Mouse (Mus musculus) cortical plate, adult 2 months (tissue): Measurements from ENCODE around the gene Best1. TPM values are rescaled to one million over a fixed set of nuclear protein-coding genes. Genes with fewer than 3 reads are reported as not detected.

Experiments used
- H3K27ac ChIP-seq: fragments of 200-500 bp; 2 replicates; pipeline ENCODE4 v1.5.1; 2012; ENCODE audit warnings: low read length, control low read depth, inconsistent platforms; ENCODE audit not compliant: insufficient read depth
- H3K4me1 ChIP-seq: fragments of 200-500 bp; 2 replicates; pipeline ENCODE4 v1.6.1; 2011; ENCODE audit warnings: low read length; ENCODE audit not compliant: control insufficient read depth, insufficient read depth
- H3K4me3 ChIP-seq: fragments of 200-500 bp; 2 replicates; pipeline ENCODE4 v1.5.1; 2011; ENCODE audit warnings: mild to moderate bottlenecking, low read length, control low read depth; ENCODE audit not compliant: insufficient read depth
- CTCF ChIP-seq: fragments of 200-500 bp; IDR thresholded peaks from 2 replicates; pipeline ENCODE4 v1.5.1; 2011; ENCODE audit warnings: mild to moderate bottlenecking, control low read depth, low read length; ENCODE audit not compliant: insufficient read depth; ENCODE audit errors: extremely low read depth
- POLR2A ChIP-seq: fragments of 200-500 bp; IDR thresholded peaks from 2 replicates; pipeline ENCODE4 v1.6.1; 2011; ENCODE audit warnings: mild to moderate bottlenecking, low read length, control low read depth; ENCODE audit not compliant: insufficient read depth; ENCODE audit errors: extremely low read depth
- polyA plus RNA-seq: library from polyadenylated mRNA; depleted of rRNA; stranded (reverse); fragments of >200 nt; gene quantifications from 2 replicates; pipeline ENCODE4 v1.2.3, GENCODE M21; 2012

Best1 gene
- polyA plus RNA-seq, 1 experiment, result 0.98 TPM

DNA sequence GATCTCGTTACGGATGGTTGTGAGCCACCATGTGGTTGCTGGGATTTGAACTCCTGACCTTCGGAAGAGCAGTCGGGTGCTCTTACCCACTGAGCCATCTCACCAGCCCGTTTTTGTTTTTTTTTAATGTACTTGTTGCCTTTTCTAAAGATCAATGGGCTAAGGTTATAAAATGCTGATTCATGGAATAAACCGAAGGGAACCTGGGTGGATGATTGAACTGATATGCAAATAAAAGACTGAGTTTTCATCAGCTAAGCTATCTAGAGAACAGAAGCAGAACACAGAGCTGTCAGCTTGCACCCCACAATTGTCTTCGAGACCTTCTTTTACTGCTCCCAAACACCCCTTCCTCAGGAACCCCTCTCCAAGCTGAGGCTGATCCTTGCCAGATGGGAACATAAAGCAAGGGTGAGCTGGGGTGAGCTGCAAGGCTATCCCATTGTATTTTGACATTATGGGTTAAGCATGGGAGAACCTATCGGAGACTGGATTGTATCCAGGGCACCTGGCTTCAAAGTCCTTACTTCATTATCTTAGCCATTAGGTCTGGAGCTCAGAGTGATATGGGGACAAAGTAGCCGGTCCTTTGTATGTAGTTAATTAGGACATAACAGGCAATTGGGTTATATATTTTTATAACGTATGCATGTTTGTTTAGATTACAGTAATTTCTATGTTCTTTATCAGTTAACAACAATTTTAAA lies 33.2 kb downstream of the Best1 start:
- peaks cover 16% of the 10 kb centered on the region for H3K4me1 ChIP-seq
- TF ChIP-seq CTCF, result no peak
- no peak for TF ChIP-seq POLR2A
- no peak overlapping the region for H3K4me3 ChIP-seq

DNA sequence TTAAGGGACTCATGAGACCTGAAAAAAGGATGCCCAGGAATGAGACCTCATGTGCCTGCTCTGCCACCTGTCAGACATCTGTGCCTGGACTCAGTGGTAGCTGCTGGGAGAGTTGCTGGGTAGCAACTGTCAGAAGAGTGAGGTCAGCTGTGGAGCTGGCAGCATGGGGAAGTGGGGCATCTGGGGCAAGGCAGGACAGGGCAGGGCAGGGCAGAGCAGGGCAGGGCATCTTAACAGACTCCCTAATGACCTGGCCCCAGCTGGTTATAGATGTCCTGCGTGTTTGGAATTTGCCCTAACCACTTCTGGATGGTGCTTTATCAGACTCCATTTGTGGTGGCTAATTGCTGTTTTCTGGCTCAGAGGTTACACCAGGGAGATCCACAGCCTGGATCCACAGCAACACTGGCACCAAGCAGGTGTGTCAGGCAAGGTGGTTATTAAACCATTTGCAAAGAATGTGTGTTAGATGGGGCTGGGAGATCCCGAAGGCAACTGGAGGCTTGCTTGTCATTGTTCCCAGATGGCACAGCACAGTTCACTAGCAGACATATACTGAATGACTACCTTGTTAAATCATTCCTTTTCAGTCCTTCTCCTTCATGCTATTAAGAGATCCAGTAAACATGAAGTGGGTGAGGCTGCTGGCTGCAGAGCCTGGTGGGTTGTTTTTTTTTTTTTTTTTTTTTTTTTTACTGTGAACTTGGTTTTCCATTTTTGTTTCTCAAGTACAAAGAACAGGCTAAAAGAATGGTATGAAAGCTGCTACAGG lies 35.2 kb downstream of the Best1 start:
- Histone ChIP-seq H3K4me1 (peaks cover 16% of the 10 kb centered on the region), H3K4me3 (no peak overlapping the region), H3K27ac (no peak overlapping the region)
- no peak for TF ChIP-seq CTCF
- TF ChIP-seq POLR2A, result 0 out of 2 replicates have a peak, but pooled peaks have one; percentile 12

More for the DNA sequence above, 33.2 kb downstream of the Best1 start:
- no peak overlapping the region for H3K27ac ChIP-seq

DNA sequence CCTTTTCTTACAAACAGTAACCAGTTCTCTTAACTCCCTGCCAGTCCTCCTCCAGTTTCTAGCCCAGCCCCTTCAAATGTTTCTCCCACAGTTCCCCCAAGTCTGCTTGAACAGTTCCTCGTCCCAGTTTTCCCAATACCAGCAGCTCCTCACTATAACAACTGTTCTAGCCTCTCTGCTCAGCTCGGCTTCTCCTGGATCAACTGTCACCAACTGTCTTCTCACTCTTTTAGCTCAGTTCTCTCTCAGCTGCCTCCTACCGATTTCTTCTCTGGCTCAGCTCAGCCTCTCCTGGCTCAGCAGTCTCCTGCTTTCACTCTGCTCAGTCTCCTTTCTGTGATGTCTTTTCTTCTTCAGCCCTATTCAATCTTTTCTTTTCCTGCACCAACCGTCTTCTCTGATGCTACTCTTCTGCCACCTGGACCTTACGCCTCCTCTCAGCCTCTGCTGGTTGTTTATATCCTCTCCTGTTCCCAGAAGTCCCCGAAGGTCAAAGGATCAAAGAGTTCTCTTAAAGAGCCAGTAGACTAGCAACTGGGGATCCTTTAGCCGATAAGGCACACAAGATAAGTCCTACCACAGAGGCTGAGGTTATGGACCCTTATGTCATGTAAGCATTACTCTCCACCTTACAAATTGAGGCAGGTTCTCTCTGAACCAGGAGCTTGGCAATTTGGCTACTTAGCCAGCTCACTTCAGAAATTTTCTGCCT lies 37.1 kb downstream of the Best1 start:
- Histone ChIP-seq H3K27ac (peak overlapping the region; percentile 74), H3K4me1 (peaks cover 16% of the 10 kb centered on the region), H3K4me3 (no peak overlapping the region)
- TF ChIP-seq POLR2A (0 out of 2 replicates have a peak, but pooled peaks have one; percentile 21), CTCF (no peak)

DNA sequence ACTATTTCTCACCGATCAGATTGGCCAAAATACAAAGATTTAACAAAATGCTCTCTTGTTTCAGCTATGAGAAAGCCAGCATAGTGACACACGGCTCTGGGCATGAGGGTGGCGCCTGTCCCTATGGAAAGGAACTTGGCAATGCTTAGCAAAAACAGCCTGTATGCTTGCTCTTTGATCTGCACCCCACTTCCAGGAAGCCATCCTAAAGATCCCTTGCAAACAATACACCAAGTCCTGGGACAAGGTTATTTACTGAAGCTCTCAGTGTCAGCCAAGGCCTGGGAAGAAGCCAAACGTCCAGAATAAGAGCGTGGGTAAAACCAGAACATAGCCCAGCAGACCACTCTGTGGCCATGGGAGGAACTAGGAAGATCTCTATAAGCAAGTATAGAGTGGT lies 40.7 kb downstream of the Best1 start:
- no peak overlapping the region for H3K27ac ChIP-seq
- peaks cover 10% of the 10 kb centered on the region for H3K4me1 ChIP-seq
- H3K4me3 ChIP-seq, result no peak overlapping the region
- no peak for TF ChIP-seq CTCF
- TF ChIP-seq POLR2A, result no peak

DNA sequence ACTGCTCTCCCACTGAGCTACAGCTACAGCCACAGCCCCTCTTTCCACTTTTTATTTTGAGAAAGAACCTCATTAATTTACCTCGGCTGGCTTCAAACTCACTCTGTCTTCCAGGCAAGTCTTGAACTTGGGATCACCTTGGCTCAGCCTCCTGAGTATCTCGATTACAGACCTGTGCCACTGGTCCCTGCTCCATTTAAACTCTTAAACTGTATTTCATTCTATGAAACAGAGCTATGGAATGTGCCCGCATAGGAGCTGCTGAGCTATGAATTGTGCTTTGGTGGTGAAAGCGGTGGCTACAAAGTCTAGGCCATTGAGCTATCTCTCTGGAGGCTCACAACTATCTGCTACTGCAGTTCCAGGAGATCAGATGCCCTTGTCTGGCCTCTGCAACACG lies 43.5 kb downstream of the Best1 start:
- no peak overlapping the region for H3K27ac ChIP-seq
- H3K4me3 ChIP-seq, result no peak overlapping the region
- H3K4me1 ChIP-seq, result peaks cover 7% of the 10 kb centered on the region; the same call in 1 of the 2 replicates
- TF ChIP-seq CTCF (no peak), POLR2A (no peak)

DNA sequence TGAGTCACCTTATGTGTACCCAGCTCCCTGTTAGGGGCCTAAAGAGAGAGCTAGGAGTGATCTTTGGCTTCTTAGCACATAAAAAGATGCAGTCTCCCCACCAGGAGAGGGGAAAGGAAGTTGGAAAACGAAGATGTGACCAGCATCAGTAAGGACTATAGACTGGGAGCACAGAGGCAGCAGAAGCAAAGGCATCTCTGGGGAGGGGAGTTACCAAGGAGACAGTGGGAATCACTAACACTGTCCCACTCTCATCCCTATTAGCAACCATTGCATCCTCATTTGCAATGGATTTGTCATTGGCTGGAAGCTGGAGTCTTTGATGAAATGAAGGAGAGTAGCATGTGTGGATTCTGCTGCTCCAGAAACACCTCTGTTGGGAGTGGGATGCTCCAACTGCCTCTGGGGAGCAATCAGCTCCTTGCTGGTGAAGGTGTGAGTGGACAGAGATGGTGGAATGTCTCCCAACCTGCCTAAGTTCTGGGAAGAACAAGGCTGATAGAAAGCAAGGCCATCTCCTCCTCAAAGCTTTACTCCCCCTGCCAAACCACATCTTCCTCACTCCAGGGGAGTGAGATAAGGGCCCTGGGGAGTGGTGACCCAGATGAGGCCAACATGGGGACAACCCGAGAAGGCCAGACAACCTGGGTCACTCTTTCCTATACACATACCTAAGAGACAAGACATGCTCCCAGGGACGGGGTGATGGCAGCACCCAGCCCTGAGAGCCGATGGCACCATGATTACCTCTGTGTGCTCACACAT lies 44.6 kb downstream of the Best1 start:
- Histone ChIP-seq H3K4me3 (no peak overlapping the region), H3K27ac (no peak overlapping the region), H3K4me1 (peaks cover 7% of the 10 kb centered on the region; the same call in 1 of the 2 replicates)
- no peak for TF ChIP-seq CTCF
- no peak for TF ChIP-seq POLR2A

DNA sequence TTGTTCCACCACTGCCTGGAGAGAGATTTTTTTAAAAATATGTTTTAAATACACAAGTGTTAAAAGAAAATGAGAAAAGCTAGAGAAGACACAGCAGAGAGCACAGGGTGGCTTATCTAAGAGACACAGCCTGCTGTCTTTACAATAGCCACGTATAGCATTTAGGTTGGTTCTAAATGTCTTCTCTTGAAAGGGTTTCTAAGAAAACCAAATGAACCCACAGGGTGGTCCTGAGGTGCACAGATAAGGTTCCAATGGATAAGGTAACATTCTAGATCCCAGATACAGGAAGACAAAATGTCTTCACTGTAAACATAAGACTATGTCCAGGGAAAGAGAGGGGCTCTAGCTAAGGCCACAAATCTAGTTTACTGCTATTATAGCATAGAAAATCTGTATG lies 46.0 kb downstream of the Best1 start:
- Histone ChIP-seq H3K4me1 (peaks cover 7% of the 10 kb centered on the region; the same call in 1 of the 2 replicates), H3K27ac (peak overlapping the region; percentile 73; the same call in 1 of the 2 replicates), H3K4me3 (no peak overlapping the region)
- TF ChIP-seq POLR2A, result no peak
- no peak for TF ChIP-seq CTCF

DNA sequence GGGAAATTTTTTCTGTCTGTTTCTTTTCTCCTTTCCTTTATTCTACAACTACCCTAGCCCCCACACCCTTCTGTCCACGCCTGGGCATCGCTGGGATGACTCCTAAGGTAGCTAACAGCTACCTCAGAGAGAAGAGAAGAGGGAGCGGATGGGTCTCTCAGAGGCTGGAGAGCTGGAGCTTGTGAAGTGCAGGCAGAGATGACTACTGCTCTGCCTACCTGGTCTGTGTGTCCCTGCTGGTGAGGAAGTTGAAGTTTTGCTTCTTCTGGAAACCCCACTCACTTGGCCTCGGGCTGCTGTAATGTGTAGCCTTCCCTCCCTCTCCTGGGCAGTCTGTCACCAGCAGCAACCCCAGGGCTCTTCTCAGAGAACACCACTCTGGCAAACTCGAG lies 46.6 kb downstream of the Best1 start:
- TF ChIP-seq POLR2A (no peak), CTCF (no peak)
- H3K4me3 ChIP-seq, result 0 out of 2 replicates have a peak overlapping the region, but pooled peaks have one; percentile 5
- H3K27ac ChIP-seq, result peak overlapping the region; percentile 73
- H3K4me1 ChIP-seq, result peaks cover 7% of the 10 kb centered on the region; the same call in 1 of the 2 replicates

DNA sequence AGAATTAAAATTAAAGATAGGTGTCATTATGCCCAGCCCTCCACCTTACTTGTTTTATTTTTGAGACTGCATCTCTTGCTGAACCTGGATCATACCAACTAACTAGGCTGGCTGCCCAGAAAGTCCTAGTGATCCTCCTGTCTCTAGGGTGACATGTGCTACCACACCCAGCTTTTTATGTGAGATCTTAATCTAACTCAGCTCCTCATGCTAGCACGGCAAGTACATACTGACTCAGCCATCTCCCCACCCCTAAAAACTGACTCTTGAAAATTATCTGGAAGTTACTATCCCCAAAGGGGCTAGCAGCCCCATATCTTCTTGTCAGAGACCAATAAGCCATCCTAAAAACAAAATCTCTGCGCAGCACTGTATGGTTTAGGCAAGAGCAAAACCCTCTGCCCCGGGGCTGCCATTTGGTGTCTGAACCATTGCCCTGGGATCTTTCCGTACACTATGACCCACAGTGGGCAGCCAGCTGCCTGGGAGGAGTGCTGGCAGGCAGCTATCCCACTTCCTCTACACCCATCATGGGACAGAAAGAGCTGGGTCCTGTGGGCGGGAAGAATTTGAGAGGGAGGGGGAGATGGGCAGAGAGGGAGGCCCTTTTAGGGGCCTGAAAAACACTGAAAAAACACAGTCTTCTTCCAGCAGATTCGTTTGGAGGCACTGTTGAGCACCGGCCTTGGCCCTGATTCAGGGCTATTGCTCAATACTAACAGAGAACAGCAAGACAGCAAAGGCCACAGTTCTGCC lies 47.2 kb downstream of the Best1 start:
- Histone ChIP-seq H3K27ac (peak overlapping the region; percentile 86), H3K4me1 (peaks cover 7% of the 10 kb centered on the region; the same call in 1 of the 2 replicates), H3K4me3 (no peak overlapping the region)
- no peak for TF ChIP-seq CTCF
- TF ChIP-seq POLR2A, result no peak
